Mouse (Mus musculus) cerebellum, adult 11 months (tissue): ENCODE results near the gene Acsm2.

Source experiments
- DNase-seq: peaks from one replicate; pipeline ENCODE4 v3.0.0; 2022

The Acsm2 gene

GRCm38 (mm10) chr7:119594530-119595107 lies 40.5 kb downstream of the Acsm2 start:
- DNase-seq: no peak

- DNase-seq: no peak
Observed at GRCm38 (mm10) chr7:119595306-119595705, 41.2 kb downstream of the Acsm2 start.

- no peak for DNase-seq
Observed at GRCm38 (mm10) chr7:119596536-119596935, 42.4 kb downstream of the Acsm2 start.

GRCm38 (mm10) chr7:119601195-119601953 lies 47.2 kb downstream of the Acsm2 start:
- no peak for DNase-seq

- no peak for DNase-seq
Observed at GRCm38 (mm10) chr7:119601954-119602317, 47.8 kb downstream of the Acsm2 start.

- DNase-seq: no peak
Observed at GRCm38 (mm10) chr7:119604903-119605483, 50.9 kb downstream of the Acsm2 start.

- DNase-seq: no peak
Observed at GRCm38 (mm10) chr7:119605926-119606663, 52.0 kb downstream of the Acsm2 start.

- DNase-seq: no peak
Observed at GRCm38 (mm10) chr7:119606664-119607076, 52.5 kb downstream of the Acsm2 start, which contains the start of gene Acsm1. TSS of gene Acsm1 (plus strand) at chr7:119607026.

GRCm38 (mm10) chr7:119607796-119608515 lies 53.8 kb downstream of the Acsm2 start:
- no peak for DNase-seq

- no peak for DNase-seq
Observed at GRCm38 (mm10) chr7:119616531-119616930, 62.4 kb downstream of the Acsm2 start.

GRCm38 (mm10) chr7:119617593-119617992 lies 63.5 kb downstream of the Acsm2 start:
- DNase-seq: no peak

GRCm38 (mm10) chr7:119618209-119618935 lies 64.2 kb downstream of the Acsm2 start:
- no peak for DNase-seq

- DNase-seq: no peak
Observed at GRCm38 (mm10) chr7:119620157-119620556, 66.0 kb downstream of the Acsm2 start.

GRCm38 (mm10) chr7:119638773-119639172 lies 84.6 kb downstream of the Acsm2 start:
- DNase-seq: no peak

- DNase-seq: no peak
Observed at GRCm38 (mm10) chr7:119642307-119642706, 88.2 kb downstream of the Acsm2 start.
